Mouse (Mus musculus) heart, postnatal 0 days (tissue): ENCODE measurements around the gene Prkd1.

ENCODE experiments used
- CTCF ChIP-seq: IDR thresholded peaks from 2 replicates; pipeline ENCODE4 v1.5.1; 2016; ENCODE audit warnings: antibody characterized with exemption, control low read depth, low read depth
- EP300 ChIP-seq: IDR thresholded peaks from 2 replicates; pipeline ENCODE4 v1.6.1; 2016; ENCODE audit warnings: antibody characterized with exemption, low read depth

GRCm38 (mm10) chr12:50606703-50607500, 42.0 kb downstream of the Prkd1 start:
- TF ChIP-seq EP300 (no peak), CTCF (no peak)
